Mouse (Mus musculus) cerebellum, postnatal 10 days (tissue): ENCODE measurements at regions not wholly inside any gene's neighbourhood (a gene's known extent, or its start where the extent isn't known, plus 50 kb on each side); places are given as distances from the start of the nearest gene placed in this dataset.

Experiments used
- DNase-seq, 2 experiments: peaks; one replicate each; pipeline ENCODE4 v3.0.0; 2021; ENCODE audit warnings: mixed read lengths in 2 of 2

DNA sequence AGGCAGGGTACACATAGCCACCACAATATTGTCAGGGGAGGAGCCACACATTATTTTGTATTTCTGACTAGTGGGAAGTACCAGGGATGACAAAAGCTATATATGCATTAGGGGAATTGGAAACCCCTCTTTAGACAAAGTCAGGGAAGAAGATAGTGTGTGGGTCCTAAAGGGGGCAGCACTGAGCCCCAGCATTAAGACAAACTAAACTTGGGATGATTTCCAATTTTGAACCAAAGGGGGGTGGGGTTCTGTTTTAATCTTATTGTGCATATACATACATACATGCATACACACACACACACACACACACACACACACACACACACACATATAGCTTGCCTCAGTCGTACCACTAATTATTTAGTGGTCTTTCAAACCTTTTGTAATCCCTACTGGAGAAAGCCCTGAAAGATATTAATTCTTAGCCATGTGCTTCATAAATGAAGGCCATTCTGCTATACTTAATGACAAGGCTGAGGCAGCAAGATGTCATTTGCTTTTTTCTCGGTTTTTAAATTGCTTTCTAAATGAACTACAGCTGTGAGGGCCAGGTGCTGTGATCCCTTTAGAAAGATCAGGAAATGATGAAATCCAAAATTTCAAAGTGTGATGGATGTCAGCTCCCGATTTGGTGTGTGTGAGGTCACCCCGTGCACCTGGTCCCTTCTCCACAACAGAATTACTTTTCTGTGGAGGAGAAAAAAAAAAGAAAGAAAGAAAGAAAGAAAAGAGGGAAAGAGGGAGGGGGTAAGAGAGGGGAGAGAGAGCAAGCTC, 523.5 kb downstream of the Rnf144a start:
- DNase-seq = peak; percentile 22 to 30

DNA sequence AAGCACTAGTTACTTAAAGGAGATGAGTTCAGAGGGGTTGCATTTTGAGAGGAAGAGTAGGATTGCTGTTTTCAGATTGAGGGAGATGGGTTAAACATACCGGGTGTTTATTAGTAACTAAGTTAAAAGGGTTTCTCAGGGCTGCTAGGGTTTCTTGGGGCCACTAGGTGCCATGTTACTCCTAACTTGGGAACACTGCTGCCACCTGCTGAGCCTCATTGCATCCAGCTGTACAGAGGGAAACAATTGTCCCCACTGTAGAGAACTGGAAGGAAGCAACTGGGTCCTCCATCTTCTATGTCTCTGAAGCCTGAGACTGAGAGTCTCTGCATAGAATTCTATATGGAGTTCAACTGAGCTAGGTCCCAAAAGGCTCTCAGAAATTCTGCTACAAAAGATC, 524.3 kb downstream of the Rnf144a start:
- peak in 1 of 2 experiments; percentile 37 for DNase-seq

- DNase-seq = peak; percentile 52 to 60
Measured at GRCm38 (mm10) chr12:25883771-25884171, 531.3 kb downstream of the Rnf144a start.

DNA sequence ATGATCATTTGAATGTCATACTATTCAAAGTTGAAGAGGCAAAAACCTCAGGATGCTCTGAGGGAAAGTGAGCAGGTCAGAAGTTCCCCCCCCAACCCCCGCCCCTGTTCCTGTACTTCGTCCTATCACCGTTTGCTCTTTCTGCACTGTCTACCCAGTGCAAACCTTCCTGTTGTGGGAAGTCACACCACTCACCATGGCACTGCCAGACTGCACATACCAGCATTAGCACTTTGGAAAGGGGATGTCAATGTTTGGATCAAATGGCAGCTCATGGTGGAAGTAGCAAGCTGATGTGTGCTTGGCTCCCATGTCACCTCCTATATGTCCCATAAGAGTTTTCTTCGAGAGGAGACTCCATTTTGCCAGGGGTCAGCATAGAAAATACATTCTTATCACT, 543.2 kb downstream of the Rnf144a start:
- DNase-seq = peak; percentile 23 to 35

GRCm38 (mm10) chr12:25871001-25871461, 544.0 kb downstream of the Rnf144a start:
- peak; percentile 81 to 87 for DNase-seq

DNA sequence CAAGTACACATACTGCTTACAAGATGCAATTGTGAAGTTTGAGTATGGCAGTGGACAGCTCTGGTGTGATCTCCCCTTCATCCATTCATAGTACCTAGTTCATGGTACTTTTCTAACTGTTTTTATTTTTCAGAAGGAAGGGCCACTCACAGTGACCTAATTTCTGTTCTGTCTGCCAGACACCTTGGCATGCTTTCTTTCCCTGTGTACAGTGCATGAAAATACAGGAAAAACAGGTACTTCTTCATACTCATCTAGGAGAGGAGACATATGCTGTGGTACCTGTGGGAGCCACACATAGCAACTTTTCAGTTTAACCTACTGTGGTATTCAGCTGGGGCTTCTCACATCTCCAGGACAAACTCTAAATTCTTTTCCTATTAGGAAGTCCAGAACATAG, 545.2 kb downstream of the Rnf144a start:
- DNase-seq = peak in 1 of 2 experiments; percentile 17

DNA sequence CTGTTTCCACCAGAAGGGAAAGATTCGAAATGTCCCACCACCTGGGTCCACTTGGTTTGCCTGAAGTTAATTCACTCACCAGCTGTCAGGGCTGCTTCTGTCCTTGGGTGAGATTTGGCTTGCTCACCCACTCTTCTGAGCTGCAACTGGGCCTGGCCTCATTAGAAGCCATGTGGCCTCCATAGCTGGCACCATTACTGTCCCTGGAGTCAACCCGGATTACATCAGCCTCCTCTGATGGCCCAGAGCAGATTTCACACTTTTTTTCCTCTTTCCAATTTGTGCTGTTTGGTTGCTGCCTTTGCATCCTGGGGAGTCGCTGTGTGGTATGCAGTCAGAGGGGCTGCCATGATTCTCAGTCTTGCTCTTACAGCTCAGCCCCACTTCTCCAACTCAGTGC, 550.0 kb downstream of the Rnf144a start:
- peak; percentile 84 to 91 for DNase-seq

- peak; percentile 80 to 82 for DNase-seq
Measured at GRCm38 (mm10) chr12:25864113-25864852, 550.8 kb downstream of the Rnf144a start.

- DNase-seq = no peak
Measured at GRCm38 (mm10) chr12:25861100-25861499, 554.0 kb downstream of the Rnf144a start.

GRCm38 (mm10) chr12:25858397-25858796, 556.7 kb downstream of the Rnf144a start:
- no peak for DNase-seq

- DNase-seq = peak; percentile 68 to 77
Measured at GRCm38 (mm10) chr12:25830057-25830456, 585.0 kb downstream of the Rnf144a start.

DNA sequence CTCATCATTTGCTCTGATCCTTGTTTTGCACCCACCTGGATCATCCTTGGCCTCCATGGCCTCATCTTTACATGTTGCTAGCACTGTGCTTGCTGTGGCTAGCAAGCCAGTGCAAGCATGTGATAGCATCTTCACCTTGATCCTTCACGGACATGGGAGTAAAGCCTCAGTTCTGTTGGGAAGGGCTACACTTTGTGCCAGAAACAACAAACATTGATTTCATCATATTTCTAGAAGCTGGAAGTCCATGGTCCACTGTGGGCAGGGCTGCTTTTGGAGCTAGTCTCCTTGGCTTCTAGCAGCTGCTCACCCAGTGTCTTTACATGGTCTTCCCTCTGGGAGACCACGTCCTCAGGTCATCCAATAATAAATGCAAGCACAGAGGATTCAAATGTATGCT, 587.1 kb downstream of the Rnf144a start:
- no peak for DNase-seq

DNA sequence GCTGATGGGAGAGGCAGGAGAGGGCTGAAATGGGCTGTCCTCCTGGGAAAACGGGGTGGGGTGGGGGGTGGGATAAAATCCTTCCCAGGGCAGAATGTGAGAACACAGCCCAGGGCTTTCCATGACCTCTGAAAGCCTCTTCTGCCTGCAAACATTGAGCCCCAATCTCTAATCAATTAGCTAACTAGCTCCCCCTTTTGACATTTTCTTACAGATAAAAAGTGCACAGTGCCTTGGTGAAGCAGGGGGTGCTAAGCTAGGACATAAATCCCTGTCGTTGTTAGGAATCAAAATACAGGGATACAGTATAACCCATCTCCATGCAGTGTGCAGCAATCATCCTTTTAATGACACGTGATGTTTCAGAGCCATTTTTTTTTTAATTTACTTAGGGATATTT, 588.1 kb downstream of the Rnf144a start:
- peak; percentile 9 to 29 for DNase-seq

GRCm38 (mm10) chr12:25826451-25826850, 588.6 kb downstream of the Rnf144a start:
- DNase-seq = peak; percentile 52 to 67

GRCm38 (mm10) chr12:25816248-25816647, 598.8 kb downstream of the Rnf144a start:
- no peak for DNase-seq

DNA sequence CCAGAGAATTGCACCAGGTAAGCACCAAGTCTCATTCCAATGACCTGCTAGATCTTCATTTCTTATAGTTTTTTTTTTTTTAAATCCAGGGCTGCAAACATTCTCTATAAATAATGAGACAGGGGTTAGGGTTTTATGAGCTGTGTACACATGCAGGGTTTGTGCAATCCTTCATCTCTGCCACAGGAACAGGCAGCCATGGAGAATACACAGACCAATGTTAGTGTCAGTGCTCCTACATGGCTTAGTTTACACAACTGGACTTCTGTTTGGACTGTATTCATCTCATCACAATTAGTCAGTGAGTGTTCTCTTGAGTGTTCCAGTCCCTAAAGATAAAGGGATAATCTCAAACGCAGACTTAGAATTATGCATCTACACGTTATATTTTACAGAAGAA, 620.0 kb downstream of the Rnf144a start:
- DNase-seq = no peak

DNA sequence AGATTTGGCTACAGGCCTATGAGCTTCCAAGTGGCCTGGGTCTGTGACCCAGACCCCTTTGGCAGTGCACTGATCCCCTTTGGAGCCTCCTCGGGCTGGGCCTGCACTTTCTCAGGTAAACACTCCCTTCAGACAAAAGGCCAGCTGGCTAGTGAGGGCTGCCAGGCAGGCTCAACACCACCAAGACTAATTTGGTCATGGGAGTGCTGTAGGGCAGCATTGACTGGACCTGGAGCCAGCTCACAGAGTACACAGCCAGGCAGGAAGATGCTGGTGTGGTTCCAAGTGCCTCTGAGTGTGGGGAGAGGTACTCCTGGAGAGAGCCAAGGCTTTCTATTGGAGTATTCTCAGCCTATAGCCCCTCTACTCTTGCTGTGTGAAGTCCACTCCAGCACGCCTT, 620.5 kb downstream of the Rnf144a start:
- DNase-seq = peak; percentile 92 to 95

- no peak for DNase-seq
Measured at GRCm38 (mm10) chr12:25792571-25793075, 622.4 kb downstream of the Rnf144a start.

GRCm38 (mm10) chr12:25790956-25791355, 624.1 kb downstream of the Rnf144a start:
- DNase-seq = no peak

- peak; percentile 56 to 76 for DNase-seq
Measured at GRCm38 (mm10) chr12:25785646-25786606, 629.1 kb downstream of the Rnf144a start.

- no peak for DNase-seq
Measured at GRCm38 (mm10) chr12:25784401-25784800, 630.7 kb downstream of the Rnf144a start.

DNA sequence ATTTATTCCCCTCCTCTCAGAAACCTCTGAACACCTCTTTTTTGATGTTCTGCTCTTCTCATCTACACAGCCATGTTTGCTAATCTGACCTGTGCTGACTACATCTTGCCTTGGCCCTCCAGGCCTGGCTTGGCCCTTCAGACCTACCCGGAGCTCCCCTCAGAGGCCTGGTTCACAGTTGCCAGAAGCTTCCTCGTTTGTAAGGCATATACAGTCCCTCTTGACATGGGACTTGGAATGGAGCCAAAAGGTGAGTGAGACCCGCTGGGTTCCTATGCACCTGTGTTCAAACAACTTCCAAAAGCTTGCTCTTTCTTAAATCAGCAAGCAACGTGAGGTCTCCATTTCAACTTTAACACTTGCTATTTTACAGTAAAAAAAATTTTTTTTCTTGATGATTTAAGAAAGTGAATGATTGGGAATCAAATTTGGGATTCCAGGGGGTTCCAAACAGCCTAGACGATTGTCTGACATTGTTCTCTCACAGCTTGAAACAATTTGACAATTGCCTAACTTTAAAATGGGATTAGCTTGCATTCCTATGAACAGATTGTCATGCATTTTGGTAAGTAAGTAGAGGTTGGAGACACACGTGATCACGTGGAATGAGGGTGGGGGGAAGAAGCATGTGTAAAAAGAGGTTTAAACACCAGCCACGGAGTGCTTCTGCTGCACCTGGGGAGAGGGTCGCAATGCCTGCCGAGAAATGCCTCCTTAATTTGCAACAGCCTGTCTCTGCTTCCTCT, 631.9 kb downstream of the Rnf144a start:
- DNase-seq = no peak
